Mouse (Mus musculus): ENCODE data around the gene Gm3417. TPM values are rescaled to one million over a fixed set of nuclear protein-coding genes. Genes with fewer than 3 reads are reported as not detected.
"Not testable (repeated sequence)": the region's sequence is repeated elsewhere in the genome, so short reads cannot be mapped to it uniquely, and the experiment has no call there.

The Gm3417 gene
- total RNA-seq, 2 experiments from 2014 or later: 11.1 TPM; not detected in 1

DNA sequence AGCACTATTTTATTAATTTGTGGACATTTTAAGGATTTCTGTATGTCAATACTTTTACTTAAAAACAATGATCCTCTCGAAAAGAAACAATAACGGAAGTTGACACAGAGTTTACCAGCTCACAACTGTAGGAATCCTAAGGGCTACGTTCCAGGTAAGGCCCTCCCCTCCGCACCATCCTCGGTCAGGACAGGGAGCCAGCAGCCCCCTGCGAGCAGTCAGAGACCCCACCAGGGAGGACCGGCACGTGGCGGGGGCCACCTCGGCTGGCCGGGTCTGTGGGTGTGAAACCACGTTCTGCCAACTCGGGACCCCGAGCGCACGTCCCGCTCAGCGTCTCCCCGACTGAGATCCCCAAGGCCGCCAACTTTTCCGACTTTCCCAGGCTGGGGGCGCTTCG is 18.1 kb downstream of the Gm3417 start:
- no peak for ATAC-seq (replicated peaks; ENCODE audit: low FRiP score, low TSS enrichment, poor library complexity, severe bottlenecking)

DNA sequence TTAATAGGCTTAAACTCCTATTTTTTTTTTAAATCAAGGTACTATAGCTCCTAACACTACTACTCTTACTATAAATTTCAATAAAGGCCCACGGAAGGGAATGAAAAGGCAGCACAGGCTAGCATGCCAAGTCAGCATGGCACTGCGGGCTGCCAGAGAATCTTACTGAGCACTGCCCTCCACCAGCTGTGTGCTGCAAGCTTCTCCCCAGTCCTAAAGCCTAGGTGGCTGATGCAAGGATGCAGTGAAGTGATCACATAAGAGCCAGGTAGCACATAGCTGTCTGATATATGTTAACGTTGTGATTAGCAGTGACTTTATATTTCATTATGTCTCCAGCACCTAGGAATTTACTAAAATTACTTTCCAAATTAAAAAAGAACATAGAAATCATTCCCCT is 18.6 kb downstream of the Gm3417 start:
- ATAC-seq (replicated peaks; ENCODE audit: low FRiP score, low TSS enrichment, poor library complexity, severe bottlenecking): peak; percentile 31; the same call in 1 of the 2 replicates

DNA sequence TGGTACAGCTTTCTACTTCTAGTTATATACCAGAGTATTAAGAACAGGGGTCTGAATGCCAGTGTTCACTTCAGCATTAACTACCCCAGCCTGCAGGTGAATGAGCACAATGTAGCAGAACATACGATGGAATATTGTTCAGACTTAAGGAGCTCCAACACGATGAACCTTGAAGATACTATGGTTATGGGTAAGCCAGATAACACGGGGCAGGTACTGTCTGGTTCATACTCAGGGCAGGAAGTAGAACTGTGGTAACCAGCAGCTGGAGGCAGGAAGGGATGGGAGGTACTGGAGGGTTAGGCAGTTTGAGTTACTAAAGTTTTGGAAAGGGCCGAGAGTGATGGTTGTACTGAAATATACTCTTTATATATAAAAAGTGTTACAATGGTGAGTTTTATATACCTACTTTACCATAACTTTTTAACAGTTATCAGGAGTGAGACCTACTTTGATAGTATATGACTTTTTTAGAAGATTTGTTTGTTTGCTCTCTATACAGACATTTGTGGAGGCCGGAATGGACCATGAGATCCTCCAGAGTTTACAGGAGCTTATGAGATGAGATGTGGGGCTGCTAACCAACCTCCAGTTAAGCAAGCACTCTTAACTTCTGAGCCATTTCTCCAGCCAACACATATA is 19.8 kb downstream of the Gm3417 start:
- 0 out of 2 replicates have a peak, but pooled peaks have one; percentile 21 for ATAC-seq (replicated peaks; ENCODE audit: low FRiP score, low TSS enrichment, poor library complexity, severe bottlenecking)

DNA sequence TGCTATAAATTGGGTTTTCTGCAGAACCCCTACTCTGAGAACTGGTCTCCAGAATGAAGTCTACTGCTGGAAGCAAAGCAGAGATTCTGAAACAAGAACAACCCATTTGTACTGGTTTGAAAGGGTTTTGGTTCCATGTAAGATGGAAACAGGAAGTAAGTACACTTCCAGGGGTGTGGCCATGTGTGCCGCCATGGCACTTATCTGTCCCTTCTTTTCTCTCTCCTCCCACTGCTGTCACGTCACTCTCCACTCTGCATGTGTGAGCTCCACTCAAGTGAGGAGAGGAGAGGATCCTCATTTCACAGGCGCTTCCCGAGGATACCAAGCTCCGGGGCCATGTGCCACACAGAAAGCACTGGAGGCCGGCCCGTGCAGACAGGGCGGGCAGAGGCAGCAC is 25.1 kb downstream of the Gm3417 start:
- ATAC-seq (replicated peaks; ENCODE audit: low FRiP score, low TSS enrichment, poor library complexity, severe bottlenecking): peak; percentile 77

DNA sequence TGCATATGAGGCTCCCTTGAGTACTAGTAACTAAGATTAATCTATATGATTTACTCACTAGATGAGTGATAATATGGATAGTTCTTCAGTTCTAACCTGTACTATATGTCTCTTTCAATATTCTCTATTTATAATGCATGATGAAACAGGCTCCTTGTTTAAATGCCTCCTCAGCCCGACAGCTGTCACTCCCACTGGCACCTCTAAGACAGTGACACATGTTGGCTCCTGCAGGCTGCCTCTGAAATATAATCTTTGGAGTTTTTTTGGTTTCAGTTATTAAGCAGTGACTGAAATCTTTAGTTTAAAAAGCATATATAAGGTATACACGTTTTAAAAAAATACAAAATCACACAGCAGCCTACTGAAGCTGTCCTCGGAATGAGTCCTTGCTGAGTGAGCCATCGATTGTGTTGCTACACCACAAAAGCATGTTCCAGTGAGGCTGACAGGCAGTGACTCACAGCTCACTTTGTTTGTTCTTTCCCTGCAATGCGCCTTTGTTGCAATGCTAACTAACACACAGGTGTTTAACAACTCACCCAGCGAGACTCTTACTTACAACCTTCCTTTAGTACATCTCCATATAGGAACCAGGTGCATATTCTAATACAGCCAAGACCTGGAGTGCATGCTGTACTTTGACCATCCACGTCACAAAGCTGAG is 29.3 kb downstream of the Gm3417 start:
- ATAC-seq (replicated peaks; ENCODE audit: low FRiP score, low TSS enrichment, poor library complexity, severe bottlenecking): no peak

DNA sequence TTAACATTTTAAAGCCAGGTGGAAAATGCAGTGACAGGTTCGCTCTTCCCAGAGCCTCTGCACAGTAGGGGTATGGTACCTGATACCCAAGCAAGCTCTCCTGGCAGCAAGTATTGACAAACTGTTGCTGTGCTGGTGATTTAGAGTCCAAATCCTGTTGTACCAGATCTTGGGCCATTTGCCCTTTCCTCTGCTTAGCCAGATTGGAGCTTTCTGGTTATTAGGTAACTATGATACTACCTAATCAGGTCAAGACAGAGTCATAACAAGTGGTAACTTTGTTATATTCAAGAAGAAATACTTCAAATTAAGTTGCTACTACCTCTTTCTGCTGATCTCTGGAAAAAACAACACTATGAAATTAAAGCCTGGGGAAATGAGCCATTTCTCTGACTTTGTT is 34.0 kb downstream of the Gm3417 start:
- no peak for ATAC-seq (replicated peaks; ENCODE audit: low FRiP score, low TSS enrichment, poor library complexity, severe bottlenecking)

DNA sequence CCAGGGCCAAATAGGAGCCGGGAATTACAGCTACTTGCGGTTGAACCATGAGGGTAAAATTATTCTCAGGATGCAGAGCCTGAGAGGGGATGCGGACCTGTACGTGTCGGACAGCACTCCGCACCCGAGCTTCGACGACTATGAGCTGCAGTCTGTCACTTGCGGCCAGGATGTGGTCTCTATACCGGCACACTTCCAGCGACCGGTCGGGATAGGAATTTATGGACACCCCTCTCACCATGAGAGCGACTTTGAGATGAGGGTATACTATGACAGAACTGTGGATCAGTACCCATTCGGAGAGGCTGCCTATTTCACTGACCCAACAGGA is 34.9 kb downstream of the Gm3417 start:
- ATAC-seq (replicated peaks; ENCODE audit: low FRiP score, low TSS enrichment, poor library complexity, severe bottlenecking): peak; percentile 42

DNA sequence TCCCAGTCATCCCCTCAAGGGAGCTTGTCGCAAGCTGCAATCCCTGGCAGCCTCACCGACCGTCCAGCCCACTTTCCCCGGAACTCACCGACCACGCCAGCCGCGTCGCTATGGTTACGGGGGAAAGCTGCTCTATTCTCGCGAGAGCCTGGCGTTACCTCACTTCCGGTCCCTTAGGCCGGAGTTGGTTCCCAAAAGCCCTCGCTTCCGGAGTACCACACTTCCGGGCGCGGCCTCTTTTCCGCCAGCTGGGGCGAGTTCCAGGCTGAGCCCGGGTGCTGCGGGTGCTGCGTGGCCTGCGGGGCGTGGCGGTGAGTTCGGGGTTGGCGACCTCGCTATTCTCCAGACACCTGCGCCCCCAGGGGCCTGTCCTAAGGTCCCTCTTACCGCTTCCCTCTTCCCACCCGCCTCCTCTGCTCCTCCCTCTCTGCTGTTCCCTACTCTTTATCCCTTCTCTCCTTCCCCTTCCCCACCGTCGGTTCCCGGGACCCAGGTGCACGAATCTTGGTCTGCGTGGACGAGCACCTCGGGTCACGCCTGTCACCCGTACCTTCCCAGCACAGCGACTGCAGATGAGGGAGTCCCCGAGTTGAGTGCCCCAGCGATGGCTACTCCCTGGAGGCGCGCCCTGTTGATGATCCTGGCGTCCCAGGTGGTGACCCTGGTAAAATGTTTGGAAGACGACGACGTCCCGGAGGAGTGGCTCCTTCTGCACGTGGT is 35.4 kb downstream of the Gm3417 start, which contains the start of the genes Wdr27 and 1600012H06Rik:
TSS of gene Wdr27 (minus strand) at position 150 of the 720 bp plus-strand sequence.
TSS of gene 1600012H06Rik (plus strand) at position 176 of the 720 bp plus-strand sequence.
- ATAC-seq (replicated peaks; ENCODE audit: low FRiP score, low TSS enrichment, poor library complexity, severe bottlenecking): peak; percentile 97

DNA sequence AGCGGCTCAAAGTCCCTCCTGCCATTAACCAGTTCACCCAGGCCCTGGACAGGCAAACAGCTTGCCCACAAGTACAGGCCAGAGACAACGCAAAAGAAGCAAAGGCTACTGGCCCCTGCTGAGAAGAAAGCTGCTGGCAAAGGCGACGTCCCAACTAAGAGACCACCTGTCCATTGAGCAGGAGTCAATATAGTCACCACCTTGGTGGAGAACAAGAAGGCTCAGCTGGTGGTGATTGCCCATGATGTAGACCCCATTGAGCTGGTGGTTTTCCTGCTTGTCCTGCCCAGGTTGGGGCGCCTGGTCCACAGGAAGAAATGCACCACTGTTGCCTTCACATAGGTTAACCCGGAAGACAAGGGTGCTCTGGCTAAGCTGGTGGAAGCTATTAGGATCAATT is 36.4 kb downstream of the Gm3417 start:
- ATAC-seq (replicated peaks; ENCODE audit: low FRiP score, low TSS enrichment, poor library complexity, severe bottlenecking): not testable (repeated sequence)

DNA sequence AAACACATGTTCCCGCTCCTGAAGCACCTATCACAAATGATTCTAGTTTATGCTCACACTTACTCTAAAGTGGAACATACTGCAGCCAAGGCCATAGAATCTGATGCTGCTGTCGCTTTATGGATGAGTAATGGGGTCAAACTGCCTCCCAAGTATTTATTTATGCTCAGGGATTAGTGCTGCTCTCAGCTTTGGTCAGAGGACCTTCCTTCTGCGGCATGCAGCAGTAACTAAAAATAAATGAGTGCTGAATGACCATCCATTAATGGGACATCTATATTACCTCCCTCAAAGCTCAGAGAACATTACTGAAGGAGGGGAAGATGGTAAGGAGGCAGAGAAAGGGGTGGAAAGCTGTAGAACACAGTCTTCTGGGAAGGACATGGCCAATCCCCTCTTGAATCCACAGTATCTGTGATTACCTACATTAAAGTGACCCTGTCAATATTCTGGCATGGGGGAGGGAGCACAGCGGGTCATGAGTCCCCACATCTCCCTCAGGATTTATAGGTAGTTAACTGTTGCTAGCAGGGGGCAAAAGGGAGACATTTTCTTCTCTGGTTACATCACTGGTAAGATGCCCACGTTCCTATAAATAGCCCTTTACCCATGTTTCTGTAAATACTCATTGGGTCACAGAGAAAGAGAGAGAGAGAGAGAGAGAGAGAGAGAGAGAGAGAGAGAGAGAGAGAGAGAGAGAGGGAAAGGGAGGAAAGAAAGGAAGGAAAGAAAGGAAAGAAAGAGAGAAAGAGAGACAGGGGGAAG is 42.6 kb downstream of the Gm3417 start:
- no peak for ATAC-seq (replicated peaks; ENCODE audit: low FRiP score, low TSS enrichment, poor library complexity, severe bottlenecking)

DNA sequence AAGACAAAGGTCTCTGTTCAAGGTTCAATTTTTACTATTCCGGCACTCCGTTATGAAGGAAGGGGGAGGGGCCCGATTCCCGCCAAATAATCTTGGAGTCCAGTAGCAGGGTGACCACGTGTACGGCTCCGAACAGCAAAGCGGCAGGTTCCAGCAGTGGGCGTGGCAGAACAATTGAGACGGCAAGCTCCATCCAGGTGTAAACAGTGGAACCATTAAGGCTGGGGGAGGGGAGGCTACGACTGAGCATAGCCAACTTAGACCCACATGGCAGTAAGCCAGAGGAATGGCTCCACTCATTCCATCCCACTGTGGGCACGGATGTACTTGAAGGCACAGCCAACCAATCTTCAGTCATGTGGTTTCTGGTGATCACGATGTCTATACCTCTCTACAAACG is 43.3 kb downstream of the Gm3417 start:
- ATAC-seq (replicated peaks; ENCODE audit: low FRiP score, low TSS enrichment, poor library complexity, severe bottlenecking): not testable (repeated sequence)

DNA sequence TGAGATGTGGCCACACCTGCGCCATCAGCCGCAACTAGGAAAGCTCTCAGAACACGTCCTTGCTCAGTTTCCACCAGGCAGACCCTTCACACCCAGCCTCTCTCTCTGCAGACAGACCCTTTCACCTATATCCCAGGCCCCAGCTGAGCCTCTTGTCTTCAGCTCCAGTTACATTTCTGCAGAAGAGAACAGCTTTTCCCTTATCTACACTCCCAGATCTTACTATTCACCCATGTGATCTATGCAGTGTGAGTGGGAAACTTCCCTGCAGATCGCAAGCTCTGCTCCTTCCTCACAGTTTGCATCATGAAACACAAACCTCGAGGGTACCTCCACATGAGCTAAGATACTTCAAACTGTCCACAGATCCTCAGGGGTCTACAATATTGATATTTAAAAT is 47.1 kb downstream of the Gm3417 start:
- no peak for ATAC-seq (replicated peaks; ENCODE audit: low FRiP score, low TSS enrichment, poor library complexity, severe bottlenecking)

DNA sequence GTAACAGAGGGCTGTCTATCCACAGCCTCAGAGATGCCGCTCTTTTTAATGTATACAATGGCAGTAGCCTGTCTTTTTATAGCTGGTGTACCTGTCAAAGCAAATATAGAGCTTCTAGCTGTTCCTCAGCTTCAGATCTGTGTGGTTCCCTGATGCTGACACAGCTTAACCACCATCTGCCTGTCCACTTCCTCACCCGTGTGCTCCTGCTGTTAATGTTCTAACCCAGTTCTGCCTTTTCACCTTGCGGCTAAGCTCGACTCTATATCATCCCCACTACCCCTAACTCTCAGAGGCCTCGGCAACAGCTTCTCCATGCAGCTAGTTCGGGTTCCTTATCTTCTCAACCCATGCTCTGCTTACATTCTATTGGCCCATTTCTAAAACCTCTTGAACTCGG is 47.9 kb downstream of the Gm3417 start:
- 0 out of 2 replicates have a peak, but pooled peaks have one; percentile 30 for ATAC-seq (replicated peaks; ENCODE audit: low FRiP score, low TSS enrichment, poor library complexity, severe bottlenecking)

DNA sequence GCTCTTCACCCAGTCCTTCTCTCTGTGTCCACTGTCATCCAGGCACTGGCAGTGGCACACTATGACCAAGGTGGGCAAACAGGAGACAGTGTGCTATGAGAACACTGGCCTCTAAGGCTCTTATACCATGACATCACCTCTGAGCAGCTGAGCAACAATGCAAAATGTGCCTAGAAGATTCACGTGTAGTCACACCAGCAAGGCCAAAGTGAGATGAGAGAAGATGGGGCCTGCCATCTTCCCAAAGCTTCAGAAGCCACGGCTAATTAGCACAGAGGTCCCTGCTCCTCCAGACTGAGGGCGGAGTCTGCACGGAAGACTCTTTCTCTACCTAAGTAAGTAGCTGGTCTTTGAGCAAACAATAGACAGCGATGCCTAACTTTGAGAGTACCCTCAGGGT is 50.0 kb downstream of the Gm3417 start:
- no peak for ATAC-seq (replicated peaks; ENCODE audit: low FRiP score, low TSS enrichment, poor library complexity, severe bottlenecking)

DNA sequence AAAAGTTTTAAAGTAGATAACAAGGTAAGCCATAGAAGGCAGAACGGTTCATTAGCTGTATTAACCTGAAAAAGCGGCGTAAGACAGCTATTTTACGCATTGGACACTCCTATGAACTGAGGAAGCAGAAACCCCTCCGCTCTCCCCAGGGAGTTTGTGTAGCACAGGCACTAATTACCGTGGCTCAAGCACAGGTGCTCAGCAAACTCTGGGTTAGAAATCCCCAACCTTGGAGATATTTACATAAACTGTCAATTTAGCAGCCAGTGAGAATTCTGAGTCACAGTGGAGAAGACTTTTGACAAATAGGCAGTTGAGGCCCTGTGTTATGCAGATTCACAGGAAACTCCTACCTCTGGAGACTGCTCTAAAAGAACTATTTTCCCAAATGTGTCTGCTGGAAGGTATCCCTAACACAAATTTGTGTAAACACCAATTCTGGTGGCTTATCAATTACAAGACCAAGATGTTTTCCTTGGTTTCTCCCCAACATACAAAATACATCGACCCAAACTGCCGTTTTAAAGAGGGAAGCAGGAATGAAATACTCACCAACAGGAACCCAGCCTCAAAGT is 50.9 kb downstream of the Gm3417 start:
- ATAC-seq (replicated peaks; ENCODE audit: low FRiP score, low TSS enrichment, poor library complexity, severe bottlenecking): no peak

DNA sequence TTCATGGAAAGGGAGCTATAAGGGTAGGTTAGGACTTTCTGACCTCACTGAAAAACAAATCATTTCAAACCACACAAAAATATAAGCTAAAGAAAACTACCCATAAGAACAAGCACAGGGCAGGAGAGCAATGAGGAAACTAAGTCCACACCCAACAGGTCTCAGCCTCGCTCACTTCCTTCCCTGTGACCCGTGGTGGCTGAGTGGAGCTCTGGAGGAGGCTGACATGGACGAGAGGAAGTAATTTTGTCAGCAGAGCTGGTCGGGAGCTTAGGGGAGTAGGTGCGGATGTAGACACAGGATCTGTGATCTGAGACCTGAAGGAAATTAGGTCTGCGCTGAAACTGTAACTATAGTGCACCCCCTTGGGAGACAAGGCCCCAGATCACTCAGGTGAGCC is 57.0 kb downstream of the Gm3417 start:
- ATAC-seq (replicated peaks; ENCODE audit: low FRiP score, low TSS enrichment, poor library complexity, severe bottlenecking): no peak

DNA sequence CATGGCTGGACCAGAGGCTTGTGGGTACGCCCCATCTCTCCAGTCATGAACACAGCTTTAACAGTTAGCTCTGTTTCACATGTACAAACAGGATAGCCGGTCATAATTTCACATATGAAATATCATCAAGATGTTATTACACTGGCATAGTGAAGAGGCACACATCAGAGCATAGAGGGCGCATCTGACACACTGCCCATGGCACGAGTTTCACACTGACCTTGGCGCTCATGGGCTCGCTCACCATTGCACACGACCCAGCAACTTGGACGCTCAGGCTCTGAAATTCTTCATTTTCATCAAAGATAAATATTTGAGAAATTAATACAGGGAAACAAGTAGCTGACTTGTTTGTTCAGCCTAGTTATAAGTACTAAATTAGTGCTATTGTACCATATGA is 60.7 kb downstream of the Gm3417 start:
- no peak for ATAC-seq (replicated peaks; ENCODE audit: low FRiP score, low TSS enrichment, poor library complexity, severe bottlenecking)

DNA sequence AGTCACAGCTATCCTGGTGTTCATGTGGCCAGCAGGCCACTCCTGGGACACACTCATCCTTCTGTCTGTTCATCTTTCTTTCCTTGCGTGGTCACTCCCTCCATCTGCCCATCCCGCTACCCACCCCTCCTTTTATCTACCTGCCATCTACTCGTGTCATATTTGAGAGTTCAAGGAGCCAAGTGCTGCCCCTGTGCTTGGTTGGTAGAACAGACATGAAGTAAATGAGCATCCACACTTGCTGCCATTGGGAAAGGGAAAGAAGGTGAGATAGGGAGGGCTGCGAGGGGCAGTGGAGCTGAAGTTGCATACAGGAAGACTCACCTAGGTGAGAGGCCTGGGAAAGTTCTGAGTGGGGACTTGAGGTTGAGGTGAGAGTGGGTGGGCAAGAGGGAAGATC is 64.2 kb downstream of the Gm3417 start:
- ATAC-seq (replicated peaks; ENCODE audit: low FRiP score, low TSS enrichment, poor library complexity, severe bottlenecking): no peak
